Mouse (Mus musculus): ENCODE data around the gene Rpl34.
A peak's percentile ranks its signal among the peaks of the same experiment; 100 is the strongest.

Gene Rpl34

GRCm38 (mm10) chr3:130730189-130730653 lies at the start of gene Rpl34:
TSS of gene Rpl34 (minus strand) at chr3:130730398.
- DNase-seq (ENCODE audit: low spot score): peak; percentile 97

DNA sequence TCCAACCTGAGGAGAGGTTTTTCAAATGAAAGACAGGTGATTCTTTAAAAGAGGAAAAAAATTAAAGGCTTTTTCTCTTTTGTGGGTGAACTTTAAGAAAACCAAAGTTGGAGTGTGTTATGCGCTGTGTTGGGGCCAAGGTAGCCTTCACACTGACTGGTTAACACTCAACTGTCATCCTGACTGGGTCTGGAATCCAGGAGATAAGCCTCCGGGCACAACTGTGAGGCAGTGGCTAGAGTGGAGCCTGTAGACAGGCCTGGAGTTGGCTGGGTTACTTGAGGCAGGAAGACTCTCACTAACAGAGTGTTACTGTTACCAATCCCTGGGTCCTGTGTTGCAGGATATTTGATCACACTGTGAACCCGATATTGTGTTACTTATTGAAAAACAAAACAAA lies 38.0 kb upstream of the Rpl34 start:
- no peak for DNase-seq (ENCODE audit: low spot score)

DNA sequence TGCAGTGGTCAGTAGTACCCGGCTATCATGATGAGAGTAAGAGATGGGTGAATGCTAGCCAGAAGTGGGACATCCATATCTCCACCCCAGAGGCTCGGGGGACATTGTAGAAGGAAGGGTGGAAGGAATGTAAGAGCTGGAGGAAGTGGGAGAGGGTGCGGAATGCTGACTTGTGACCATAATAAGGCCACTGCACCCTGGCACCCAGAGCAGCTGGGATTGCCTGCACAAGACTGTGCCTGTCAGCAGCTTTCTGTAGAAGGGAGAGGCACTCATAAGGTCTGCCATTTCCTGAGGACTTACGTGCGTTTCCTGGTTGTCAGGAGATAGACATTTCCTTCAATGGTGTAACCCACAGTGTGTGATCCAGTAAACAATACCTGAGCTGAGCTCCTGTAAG lies 33.9 kb upstream of the Rpl34 start:
- no peak for DNase-seq (ENCODE audit: low spot score)

- peak; percentile 75 for DNase-seq (ENCODE audit: low spot score)
These were observed 30.7 kb upstream of the Rpl34 start for GRCm38 (mm10) chr3:130760711-130761435.

GRCm38 (mm10) chr3:130758157-130758841 lies 28.1 kb upstream of the Rpl34 start:
- DNase-seq (ENCODE audit: low spot score): no peak

DNA sequence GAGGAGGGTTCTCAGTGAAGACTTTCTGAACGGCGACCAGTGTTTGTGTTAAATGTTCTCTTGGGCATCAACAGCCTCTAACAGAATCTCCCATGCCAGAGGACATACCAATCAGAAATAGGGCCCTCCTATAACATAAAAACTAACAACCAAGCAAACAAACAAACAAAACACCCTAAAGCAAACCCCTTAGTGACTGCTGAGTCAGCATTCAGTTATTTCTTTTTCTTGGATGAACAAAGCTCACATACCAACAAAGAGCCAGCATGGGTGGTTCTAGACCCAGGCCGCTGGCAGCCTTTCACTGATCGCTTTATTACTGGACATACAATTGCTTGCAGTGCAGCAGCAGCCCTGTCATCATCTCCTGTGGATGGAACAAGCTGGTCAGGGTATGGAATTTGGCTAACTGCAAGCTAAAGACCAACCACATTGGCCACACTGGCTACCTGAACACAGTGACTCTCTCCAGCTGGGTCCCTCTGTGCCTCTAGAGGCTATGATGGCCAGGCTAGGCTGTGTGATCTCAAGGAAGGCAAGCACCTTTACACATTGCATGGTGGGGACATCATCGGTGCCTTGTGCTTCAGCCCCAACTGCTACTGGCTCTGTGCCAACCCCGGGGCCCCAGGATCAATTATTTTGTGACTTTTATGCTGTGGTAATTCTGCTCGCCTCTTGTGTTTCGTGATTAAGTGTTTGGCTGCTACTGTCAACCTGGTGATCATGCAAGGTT lies 27.1 kb upstream of the Rpl34 start:
- no peak for DNase-seq (ENCODE audit: low spot score)

DNA sequence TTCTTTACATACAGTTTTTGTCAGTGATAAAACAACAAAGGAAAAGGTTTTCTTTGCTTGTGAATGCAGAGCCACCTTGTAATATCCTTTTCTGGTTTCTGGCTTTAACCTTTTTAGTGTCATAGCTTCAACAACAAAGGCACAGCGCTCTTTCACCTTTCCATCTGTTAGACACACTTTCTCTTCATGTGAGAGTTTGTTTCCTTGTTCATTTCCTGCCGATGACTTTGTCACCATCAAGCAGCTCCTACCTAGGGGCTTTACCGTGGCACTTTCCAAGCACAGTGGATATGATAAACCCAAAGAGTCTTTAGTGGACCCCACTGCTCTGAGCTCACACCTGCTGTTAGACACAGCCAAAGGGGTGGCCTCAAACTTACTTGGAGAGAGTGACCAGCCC lies 19.0 kb upstream of the Rpl34 start:
- DNase-seq (ENCODE audit: low spot score): no peak

DNA sequence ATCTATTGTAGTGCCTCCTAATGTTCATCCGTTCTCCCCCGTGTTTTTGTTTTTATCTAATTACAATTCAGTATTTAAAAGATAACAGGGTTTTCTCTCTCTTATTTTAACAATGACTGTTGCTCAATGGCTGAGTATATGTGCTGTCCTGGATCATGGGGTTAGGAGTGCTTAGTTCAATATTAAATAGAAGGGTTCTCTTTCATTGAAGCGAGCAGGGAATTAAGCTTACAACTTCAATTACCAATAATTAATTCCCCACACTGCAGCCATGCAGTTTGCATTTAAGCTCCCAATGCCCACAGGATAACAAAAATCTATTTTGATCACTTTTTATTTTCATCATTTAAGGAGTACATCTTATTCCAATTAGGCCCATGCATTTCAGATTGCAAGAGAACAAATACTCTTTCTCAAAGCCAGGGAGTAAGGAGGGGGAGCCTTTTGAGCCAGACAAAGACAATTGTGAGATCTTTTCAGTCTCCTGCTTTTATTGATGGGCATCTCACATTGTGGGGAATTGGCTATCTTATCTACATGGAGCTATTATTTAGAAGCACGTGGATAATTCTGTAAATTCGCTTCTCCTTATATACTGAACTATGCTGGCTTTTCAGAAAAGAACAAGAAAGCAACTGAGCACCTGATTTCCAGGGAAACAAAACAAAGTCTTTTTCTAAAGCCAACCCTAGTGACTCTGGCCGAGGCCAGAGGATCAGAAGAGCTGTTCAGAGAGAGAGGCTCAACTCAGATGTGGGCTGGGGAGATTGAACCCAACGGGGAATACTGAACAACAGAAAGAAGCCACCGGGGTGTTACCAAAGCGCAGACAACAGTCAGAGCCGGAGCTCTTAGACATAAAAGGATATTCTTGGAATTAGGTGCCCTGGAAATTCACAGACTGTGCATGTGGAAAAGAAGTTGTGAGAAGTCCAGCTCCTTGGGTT lies 16.7 kb upstream of the Rpl34 start:
- DNase-seq (ENCODE audit: low spot score): no peak

DNA sequence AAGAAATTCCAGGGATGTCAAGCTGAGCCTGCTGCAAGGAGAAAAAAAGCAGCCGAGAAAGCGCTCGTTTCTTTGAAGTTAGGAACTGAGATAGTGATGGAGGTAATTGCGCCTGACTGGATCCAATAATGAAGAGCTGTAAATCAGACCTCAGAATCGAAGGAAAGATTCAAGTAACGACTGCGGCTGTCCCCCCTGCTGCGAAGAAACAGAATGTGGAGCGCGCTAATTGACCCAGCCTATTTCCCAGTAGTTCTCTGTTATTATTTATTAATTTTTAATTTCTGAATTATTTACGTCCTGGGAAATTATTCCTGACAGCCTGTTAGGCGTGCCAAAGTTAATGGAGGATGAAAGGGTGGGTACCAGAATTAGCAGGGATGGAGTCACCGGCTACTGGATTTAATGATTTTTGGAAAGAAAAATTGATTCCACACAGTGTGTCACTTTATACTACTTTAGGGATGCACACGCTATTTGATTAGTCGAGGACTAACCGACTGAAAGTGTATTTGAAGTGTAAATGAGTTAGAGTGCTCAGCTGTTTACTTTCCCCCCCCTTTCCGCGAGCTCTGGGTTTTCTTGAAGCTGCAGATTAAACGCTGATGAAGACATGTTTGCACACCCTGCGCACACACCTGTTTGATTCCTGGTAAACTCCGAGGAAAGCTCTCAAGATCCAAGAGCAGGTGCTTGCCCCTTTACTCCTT lies 7.6 kb upstream of the Rpl34 start:
- peak; percentile 38 for DNase-seq (ENCODE audit: low spot score)

DNA sequence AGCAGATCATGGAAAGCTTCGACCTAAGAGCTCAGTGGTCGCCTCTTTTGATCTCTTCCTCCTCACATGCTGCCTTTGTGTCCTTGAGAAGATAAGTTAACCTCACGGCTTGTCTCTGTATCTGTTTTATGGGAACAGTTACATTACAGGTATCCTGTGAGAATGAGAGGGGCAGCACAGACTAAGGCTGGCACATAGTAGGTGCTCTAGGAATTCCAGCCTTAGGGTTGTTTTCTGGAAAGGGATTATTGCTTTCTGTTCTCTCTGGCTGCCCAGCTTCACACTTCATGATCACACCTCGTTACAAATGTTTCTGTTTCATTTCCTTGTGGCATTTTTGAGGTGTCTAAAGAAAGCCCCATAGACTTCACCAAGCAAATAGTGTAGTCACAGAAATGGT lies 6.6 kb upstream of the Rpl34 start:
- no peak for DNase-seq (ENCODE audit: low spot score)

DNA sequence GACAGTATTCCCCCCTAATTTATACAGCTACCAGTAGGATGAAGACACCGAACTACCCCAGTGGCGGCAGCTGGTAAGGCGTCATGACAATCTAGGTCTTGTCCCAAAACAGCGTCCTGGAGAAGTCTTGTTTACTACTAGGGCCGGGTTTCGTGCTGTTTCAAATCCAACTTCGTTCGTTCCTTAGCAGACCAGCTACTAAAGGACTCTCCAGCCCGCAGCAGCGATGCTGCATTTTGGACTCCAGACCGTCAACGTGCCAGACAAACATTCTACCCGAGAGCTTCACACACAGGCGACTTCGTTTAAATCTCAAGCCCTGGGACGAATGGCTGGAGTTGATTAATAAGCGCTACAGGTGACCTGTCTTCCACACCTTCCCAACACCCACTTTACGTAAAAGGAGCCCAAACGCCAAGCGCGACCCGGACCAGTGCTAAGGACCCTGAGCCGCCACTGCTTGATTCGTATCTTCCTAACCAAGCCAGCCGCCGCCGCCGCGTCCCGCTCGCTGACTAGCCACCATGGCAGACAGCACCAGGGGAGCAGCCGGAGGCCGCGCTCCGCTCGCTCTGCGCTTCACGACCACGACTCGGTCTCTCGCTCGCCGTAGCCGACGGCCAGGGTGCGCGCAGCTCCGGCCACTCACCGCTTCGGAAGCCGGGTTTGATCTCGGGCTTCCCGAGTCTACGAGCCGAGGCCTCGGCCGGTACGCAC lies 568 bp downstream of the Rpl34 start:
- peak; percentile 56 for DNase-seq (ENCODE audit: low spot score)

DNA sequence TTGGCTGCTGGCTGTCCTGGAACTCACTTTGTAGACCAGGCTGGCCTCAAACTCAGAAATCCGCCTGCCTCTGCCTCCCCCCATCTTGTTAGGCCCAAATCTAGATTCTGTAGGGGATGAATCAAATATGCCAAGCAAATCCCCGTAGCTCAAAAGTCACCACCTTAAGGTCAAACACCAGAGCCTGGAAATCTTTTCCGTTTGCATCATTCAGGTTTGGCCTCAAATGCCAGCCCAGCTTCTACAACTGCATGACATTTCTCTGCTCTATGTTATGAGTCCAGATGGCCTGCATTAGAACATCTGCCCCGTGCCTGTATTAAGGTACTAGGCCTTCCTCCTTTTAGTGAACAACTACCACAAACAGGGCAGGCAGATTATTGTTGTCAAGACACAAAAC lies 2.5 kb downstream of the Rpl34 start:
- DNase-seq (ENCODE audit: low spot score): no peak

DNA sequence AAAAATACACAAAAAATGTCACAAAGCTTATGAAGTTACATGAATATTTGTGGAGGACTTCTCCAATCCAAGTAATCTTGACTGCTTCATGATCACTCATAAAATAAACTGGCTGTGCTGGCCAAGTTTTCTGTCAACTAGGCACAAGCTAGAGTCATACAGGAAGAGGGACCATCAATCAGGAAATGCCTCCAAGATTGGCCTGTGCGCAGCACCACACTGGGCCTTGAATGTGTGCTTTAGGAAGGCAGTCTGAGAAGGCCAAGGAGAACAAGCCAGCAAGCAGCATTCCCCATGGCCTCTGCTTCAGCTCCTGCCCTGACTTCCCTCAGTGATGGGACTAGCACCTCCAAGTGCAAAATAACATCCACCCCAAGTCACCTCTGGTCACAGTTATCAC lies 3.2 kb downstream of the Rpl34 start:
- no peak for DNase-seq (ENCODE audit: low spot score)

GRCm38 (mm10) chr3:130725718-130726117 lies 4.5 kb downstream of the Rpl34 start:
- DNase-seq (ENCODE audit: low spot score): no peak

GRCm38 (mm10) chr3:130722733-130723478 lies 7.3 kb downstream of the Rpl34 start:
- no peak for DNase-seq (ENCODE audit: low spot score)

DNA sequence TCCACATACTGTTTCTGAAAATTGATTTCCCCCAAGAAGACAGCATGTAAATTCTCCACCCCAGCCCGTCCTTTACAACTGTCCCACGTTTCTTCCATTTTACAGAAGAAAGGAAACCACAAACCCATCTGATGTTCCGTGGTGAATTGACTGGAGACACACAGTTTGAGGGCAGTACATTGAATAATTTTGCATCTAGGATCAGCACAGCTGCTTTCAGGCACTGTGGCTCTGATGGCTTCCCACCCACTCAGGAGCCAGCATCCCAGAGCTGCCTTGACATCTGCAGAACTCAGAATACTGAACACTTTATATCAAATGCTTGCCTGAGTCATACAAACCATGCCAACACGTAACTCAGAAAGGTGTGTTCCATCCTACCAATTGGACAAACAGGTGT lies 10.0 kb downstream of the Rpl34 start:
- no peak for DNase-seq (ENCODE audit: low spot score)

DNA sequence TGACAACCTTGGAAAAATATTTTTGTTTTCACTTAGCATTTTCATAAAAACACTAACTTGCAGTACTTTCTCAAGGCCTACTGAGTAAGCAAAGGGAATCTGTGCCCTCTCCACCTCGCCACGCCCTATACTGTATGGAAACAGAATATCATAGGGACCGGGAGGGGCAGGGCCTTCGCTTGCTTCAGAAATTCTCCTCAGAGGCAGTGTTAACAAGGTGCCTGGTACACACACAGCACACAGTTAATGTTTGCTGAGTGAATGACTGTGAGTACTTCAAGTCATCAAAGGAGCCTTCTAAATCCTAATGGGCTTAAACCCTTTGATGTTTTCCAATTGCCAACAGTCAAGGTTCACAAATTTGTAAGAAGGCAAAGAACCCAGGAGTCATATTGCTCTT lies 11.3 kb downstream of the Rpl34 start:
- DNase-seq (ENCODE audit: low spot score): no peak

GRCm38 (mm10) chr3:130716555-130716954 lies 13.6 kb downstream of the Rpl34 start:
- no peak for DNase-seq (ENCODE audit: low spot score)

- DNase-seq (ENCODE audit: low spot score): peak; percentile 82
These were observed 15.2 kb downstream of the Rpl34 start for GRCm38 (mm10) chr3:130714775-130715568.

All from embryo, embryonic 10 days (tissue).